Mouse (Mus musculus): ENCODE measurements around the gene Tial1. TPM values are rescaled to one million over a fixed set of nuclear protein-coding genes. Genes with fewer than 3 reads are reported as not detected.

Gene Tial1
- 133 TPM for total RNA-seq (2023)

DNA sequence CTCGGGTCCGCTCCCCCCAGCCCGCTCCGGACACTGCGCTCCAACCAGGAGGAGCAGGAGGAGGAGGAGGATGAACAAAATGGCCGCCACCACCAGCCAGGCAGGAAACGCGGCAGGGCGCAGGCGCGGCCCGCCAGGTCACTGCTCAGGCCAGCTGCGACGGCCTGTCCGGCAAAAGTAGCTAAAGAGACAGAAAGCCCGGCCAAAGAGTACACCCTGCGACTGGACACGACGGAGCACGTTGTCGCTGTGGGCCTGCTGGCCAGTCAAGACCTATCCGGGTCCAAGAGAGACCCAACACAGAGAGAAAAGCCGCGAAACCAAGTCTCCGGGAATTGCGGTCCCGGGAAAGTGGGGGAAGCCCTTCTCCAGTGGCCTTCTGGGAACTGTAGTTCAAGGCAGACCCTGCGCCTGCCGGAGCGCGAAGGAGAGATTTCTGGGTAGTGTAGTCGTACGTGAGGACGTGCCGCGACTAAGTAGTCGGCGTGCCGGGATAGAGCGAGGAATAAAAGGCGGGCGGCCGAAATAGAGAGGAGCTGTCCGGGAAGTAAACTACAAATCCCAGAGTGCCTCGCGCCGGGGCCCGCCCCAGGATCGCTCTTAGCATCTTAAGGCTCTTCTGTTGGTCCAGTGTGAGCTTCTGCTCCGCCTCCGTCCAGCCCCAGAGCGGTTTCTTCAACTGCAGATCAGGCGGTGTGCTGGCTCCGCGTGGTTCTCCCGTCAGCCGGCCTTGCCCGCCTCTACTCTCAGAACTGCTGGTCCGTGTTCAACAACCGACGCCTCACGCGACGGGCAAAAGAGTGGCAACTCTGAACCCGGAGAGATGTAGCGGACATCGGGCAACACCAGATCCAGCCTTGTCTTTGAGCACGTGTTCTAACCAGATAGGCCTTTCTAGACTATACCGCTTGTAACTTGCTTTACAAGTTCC is at the start of gene Tial1:
TSS of gene Tial1 (minus strand) at position 433 of the 931 bp plus-strand sequence.

DNA sequence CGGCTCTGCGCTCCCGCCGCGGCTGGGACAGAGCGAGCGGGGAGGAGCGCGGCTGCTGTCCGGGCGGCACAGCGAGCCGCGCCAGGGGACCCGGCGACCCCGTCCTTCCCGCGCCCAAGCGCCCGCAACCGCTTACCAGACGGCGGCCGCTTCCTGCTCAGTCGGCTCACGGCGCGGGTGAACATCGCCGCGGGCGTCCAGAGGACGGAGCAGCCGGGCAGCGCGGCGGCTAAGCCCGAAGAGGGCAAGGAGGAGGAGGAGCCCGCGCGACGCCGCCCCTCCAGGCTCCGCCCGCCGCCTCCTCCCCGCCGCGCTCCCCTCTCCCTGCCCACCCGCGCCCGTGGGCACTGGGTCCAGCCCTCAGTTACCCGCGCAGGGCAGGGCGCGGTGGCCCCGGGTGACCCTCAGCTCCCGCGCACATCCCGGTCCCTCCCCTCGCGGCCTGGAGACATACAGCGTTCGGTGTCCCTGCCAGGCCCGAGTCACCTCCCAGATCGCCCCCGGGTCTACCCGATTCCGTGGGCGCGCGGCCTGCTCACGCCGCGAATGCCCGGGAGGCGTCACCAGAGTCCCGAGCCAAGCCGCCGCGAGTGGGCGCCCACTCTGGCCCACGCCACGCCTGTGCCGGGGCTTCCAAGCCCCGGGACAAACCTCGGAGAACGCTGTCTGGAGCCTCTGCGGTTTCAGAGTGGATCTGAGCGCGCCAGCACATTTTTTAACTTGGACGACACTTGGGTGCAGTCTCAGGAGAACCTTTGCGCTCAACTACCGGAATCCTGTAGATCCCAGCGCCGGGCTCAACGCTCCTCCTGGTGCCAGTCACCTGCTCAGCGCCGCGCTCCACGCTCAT is 43.4 kb downstream of the Tial1 start, which contains the start of gene Rgs10:
TSS of gene Rgs10 (minus strand) at position 829 of the 850 bp plus-strand sequence.

Other genes with a start within 250 kb of the Tial1 start
- 27.5 TPM for gene Armc5, start 224.4 kb downstream of the Tial1 start, total RNA-seq (2023)
- 3.2 TPM for gene 9130023H24Rik, start 223.7 kb downstream of the Tial1 start, total RNA-seq (2023)
- gene Tgfb1i1, start 214.9 kb downstream of the Tial1 start, total RNA-seq (2023): 8.1 TPM
- gene Slc5a2, start 196.1 kb downstream of the Tial1 start, total RNA-seq (2023): not detected
- 26.4 TPM for gene BC017158, start 163.5 kb downstream of the Tial1 start, total RNA-seq (2023)
- 280 TPM for gene Rgs10, start 43.0 kb downstream of the Tial1 start, total RNA-seq (2023)
- gene Bag3, start 61.9 kb upstream of the Tial1 start, total RNA-seq (2023): 25.2 TPM
- 43.3 TPM for gene Inpp5f, start 149.6 kb upstream of the Tial1 start, total RNA-seq (2023)

All from CD4-positive naive resting alpha-beta T cell, adult 57 days (primary cell).